Comparison of ENCODE assay signal across 19 mouse cellular contexts in the genomic region with DNA sequence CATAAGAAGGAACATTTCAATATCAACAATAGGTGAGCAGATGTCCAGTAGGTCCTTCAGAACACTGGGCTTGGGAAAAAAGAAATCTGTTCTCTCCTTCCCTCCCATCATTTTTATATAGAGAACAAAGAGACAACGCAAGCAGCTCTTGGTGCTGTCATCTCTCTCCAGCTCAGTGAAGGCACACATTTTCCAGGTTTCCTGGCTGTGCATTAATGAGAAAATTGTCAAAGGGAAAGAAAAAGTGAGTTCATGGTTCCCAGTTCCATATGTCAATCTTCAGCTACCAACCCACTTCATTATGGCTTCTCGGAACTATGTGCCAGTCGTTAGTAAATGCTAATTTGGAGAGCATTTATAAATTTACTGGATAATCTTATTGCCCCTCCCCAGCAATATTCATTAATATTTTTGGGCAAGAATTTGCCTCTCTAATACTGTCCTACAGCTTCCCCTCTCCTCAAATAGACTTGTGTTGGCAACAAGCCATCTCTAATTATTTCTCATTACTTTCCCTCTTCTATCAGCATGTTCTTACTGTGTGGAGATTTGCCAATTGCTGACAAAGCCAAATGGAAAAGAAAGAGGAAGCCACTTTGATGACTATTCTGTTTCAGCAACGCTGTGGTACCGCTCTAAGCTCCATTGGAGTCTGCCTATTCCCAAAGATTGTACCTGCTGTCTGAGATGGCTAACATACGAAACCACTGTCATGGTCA.
DNase-seq lines count a peak whose midpoint lies in the region; ATAC-seq and TF ChIP-seq lines count a peak whose summit lies in the region.
"Had no signal": no experiment of that assay in that cellular context is flagged by ENCODE, and none has a peak within 500 bp of the region (broad histone marks: within the 10 kb centered on the region; RNA-seq: fewer than 3 reads in every experiment).

No protein-coding gene starts in this region.

- no peak overlapping the region for H3K9ac ChIP-seq in MEL (ENCODE audit: control insufficient read depth, low read depth, low read length, poor library complexity, severe bottlenecking)
- no peak overlapping the region for H3K9ac ChIP-seq in forebrain, postnatal 0 days
- H3K9ac ChIP-seq: limb, embryonic 12.5 days; liver, embryonic 15.5 days; neural tube, embryonic 12.5 days had no signal

- H3K27ac ChIP-seq in layer of hippocampus, adult 2 months = no peak overlapping the region
- no peak overlapping the region for H3K27ac ChIP-seq in MEL (ENCODE audit: control insufficient read depth, low read depth, low read length)
- H3K27ac ChIP-seq in forebrain, postnatal 0 days (ENCODE audit: low read depth, low read length) = no peak overlapping the region
- H3K27ac ChIP-seq: limb, embryonic 12.5 days; liver, embryonic 15.5 days; neural tube, embryonic 12.5 days had no signal

- no peak for TF ChIP-seq RAD21 in MEL (IDR thresholded peaks at IDR 0.05; ENCODE audit: low read depth, low read length)

- no peak overlapping the region for H3K4me3 ChIP-seq in layer of hippocampus, adult 2 months
- no peak overlapping the region for H3K4me3 ChIP-seq in MEL (ENCODE audit: control insufficient read depth in 1 of 2, insufficient read depth in 1 of 2, low read depth in 2 of 2, low read length in 2 of 2)
- H3K4me3 ChIP-seq in forebrain, postnatal 0 days (ENCODE audit: low read depth, low read length) = no peak overlapping the region
- H3K4me3 ChIP-seq: limb, embryonic 12.5 days; liver, embryonic 15.5 days; neural tube, embryonic 12.5 days had no signal

- no peaks in the 10 kb centered on the region for H3K27me3 ChIP-seq in MEL (ENCODE audit: control insufficient read depth in 1 of 2, insufficient read depth in 2 of 2, low read length in 2 of 2)
- no peaks in the 10 kb centered on the region for H3K27me3 ChIP-seq in forebrain, postnatal 0 days (ENCODE audit: insufficient read depth, low read length)
- H3K27me3 ChIP-seq: CH12.LX; limb, embryonic 12.5 days; liver, embryonic 15.5 days; neural tube, embryonic 12.5 days had no signal

- no peaks in the 10 kb centered on the region for H3K9me3 ChIP-seq in MEL (replicated peaks; ENCODE audit: insufficient read depth, low read length)
- H3K9me3 ChIP-seq in forebrain, postnatal 0 days (ENCODE audit: low read length) = no peaks in the 10 kb centered on the region
- H3K9me3 ChIP-seq: limb, embryonic 12.5 days; liver, embryonic 15.5 days; neural tube, embryonic 12.5 days had no signal

- peak; percentile 8 to 10 for DNase-seq in layer of hippocampus, adult 2 months (ENCODE audit: low spot score in 2 of 2)
- no peak for DNase-seq in layer of hippocampus, adult 9-10 months (ENCODE audit: low spot score)
- peak; percentile 28 for DNase-seq in MEL (ENCODE audit: low read depth, low spot score)
- DNase-seq in Muller cell, postnatal 12 days (ENCODE audit: inconsistent ontology term) = peak; percentile 76
- DNase-seq in forebrain, postnatal 0 days = peak; percentile 63
- no peak for DNase-seq in yolk sac, embryonic 10.5 days (ENCODE audit: low spot score)
- DNase-seq in spleen, postnatal 10 days (ENCODE audit: low spot score in 2 of 2) = no peak
- DNase-seq: adrenal gland, postnatal 36 days; cerebellum, adult 11 months; gastrocnemius, postnatal 25 days; kidney, adult 11 months; kidney, postnatal 14 days; right cerebral cortex, postnatal 4 days; thymus, adult 18-20 months had no signal

- H3K4me1 ChIP-seq in MEL (ENCODE audit: control insufficient read depth in 1 of 2, insufficient read depth in 2 of 2, low read length in 2 of 2) = no peaks in the 10 kb centered on the region
- H3K4me1 ChIP-seq in forebrain, postnatal 0 days (ENCODE audit: insufficient read depth) = no peaks in the 10 kb centered on the region
- H3K4me1 ChIP-seq: limb, embryonic 12.5 days; liver, embryonic 15.5 days; neural tube, embryonic 12.5 days had no signal

- no peak for TF ChIP-seq EP300 in MEL (IDR thresholded peaks at IDR 0.05; ENCODE audit: low read depth in 1 of 2, low read length in 2 of 2)

- WGBS in forebrain, postnatal 0 days = 22% methylated on average over 6 of the region's 6 CpGs

- TF ChIP-seq POLR2A in MEL (IDR thresholded peaks at IDR 0.05; ENCODE audit: control insufficient read depth in 1 of 2, insufficient read depth in 1 of 2, low read depth in 1 of 2, low read length in 2 of 2, poor library complexity in 1 of 2) = no peak

- H3K36me3 ChIP-seq in MEL (ENCODE audit: control insufficient read depth in 1 of 2, insufficient read depth in 2 of 2, low read length in 2 of 2) = no peaks in the 10 kb centered on the region
- H3K36me3 ChIP-seq in forebrain, postnatal 0 days (ENCODE audit: insufficient read depth) = no peaks in the 10 kb centered on the region
- H3K36me3 ChIP-seq: limb, embryonic 12.5 days; liver, embryonic 15.5 days; neural tube, embryonic 12.5 days had no signal

- no peaks in the 10 kb centered on the region for H3K79me2 ChIP-seq in MEL (ENCODE audit: control insufficient read depth, insufficient read depth, low read length, poor library complexity)

- TF ChIP-seq CTCF in layer of hippocampus, adult 2 months (conservative IDR thresholded peaks at IDR 0.05) = no peak
- no peak for TF ChIP-seq CTCF in MEL (IDR thresholded peaks at IDR 0.05 in 2 of 3, conservative IDR thresholded peaks at IDR 0.05 in 1 of 3; ENCODE audit: control insufficient read depth in 1 of 3, insufficient read depth in 1 of 3, low read depth in 2 of 3, low read length in 3 of 3, poor library complexity in 1 of 3, severe bottlenecking in 1 of 3)
- no peak for TF ChIP-seq CTCF in forebrain, postnatal 0 days (IDR thresholded peaks at IDR 0.05; ENCODE audit: low read depth)

- ATAC-seq in forebrain, postnatal 0 days = peak; percentile 73; the same call in 1 of the 2 replicates

- H3K4me2 ChIP-seq in forebrain, postnatal 0 days (ENCODE audit: low read depth) = no peak overlapping the region
- H3K4me2 ChIP-seq: heart, embryonic 11.5 days; limb, embryonic 12.5 days; liver, embryonic 15.5 days; neural tube, embryonic 12.5 days had no signal

TF ChIP-seq in MEL, 35 proteins besides CTCF, POLR2A, EP300 and RAD21:
- TF ChIP-seq CHD2 (IDR thresholded peaks at IDR 0.05; ENCODE audit: low read length) = no peak
- no peak for TF ChIP-seq TAL1 (IDR thresholded peaks at IDR 0.05; ENCODE audit: low read length)
- TF ChIP-seq USF1 (IDR thresholded peaks at IDR 0.05; ENCODE audit: low read depth, low read length) = no peak
- no peak for TF ChIP-seq USF2 (IDR thresholded peaks at IDR 0.05; ENCODE audit: borderline replicate concordance in 1 of 2, insufficient read depth in 1 of 2, low read depth in 1 of 2, low read length in 2 of 2)
- no peak for TF ChIP-seq UBTF (IDR thresholded peaks at IDR 0.05; ENCODE audit: borderline replicate concordance, insufficient read depth, low read depth, low read length)
- TF ChIP-seq MXI1 (IDR thresholded peaks at IDR 0.05; ENCODE audit: low read depth, low read length) = no peak
- no peak for TF ChIP-seq ELF1 (IDR thresholded peaks at IDR 0.05; ENCODE audit: low read depth, low read length)
- no peak for TF ChIP-seq MAFK (IDR thresholded peaks at IDR 0.05; ENCODE audit: borderline replicate concordance, low read depth, low read length)
- no peak for TF ChIP-seq JUND (IDR thresholded peaks at IDR 0.05; ENCODE audit: low read depth, low read length)
- no peak for TF ChIP-seq E2F4 (IDR thresholded peaks at IDR 0.05; ENCODE audit: borderline replicate concordance, low read depth, low read length)
- no peak for TF ChIP-seq POLR2AphosphoS2 (IDR thresholded peaks at IDR 0.05; ENCODE audit: low read length)
- no peak for TF ChIP-seq TBP (IDR thresholded peaks at IDR 0.05; ENCODE audit: low read depth, low read length)
- TF ChIP-seq MEF2A (IDR thresholded peaks at IDR 0.05; ENCODE audit: extremely low read depth, insufficient replicate concordance, low read depth, low read length, poor library complexity, severe bottlenecking) = no peak
- TF ChIP-seq RCOR1 (IDR thresholded peaks at IDR 0.05; ENCODE audit: low read depth, low read length) = no peak
- TF ChIP-seq NELFE (IDR thresholded peaks at IDR 0.05; ENCODE audit: low read depth, low read length) = no peak
- no peak for TF ChIP-seq ZMIZ1 (IDR thresholded peaks at IDR 0.05; ENCODE audit: low read depth, low read length)
- TF ChIP-seq ETS1 (IDR thresholded peaks at IDR 0.05; ENCODE audit: low read depth, low read length) = no peak
- TF ChIP-seq GABPA (IDR thresholded peaks at IDR 0.05; ENCODE audit: low read depth, low read length) = no peak

Comparison
In these comparisons a context has a peak if more than half of its experiments do, and no peak if none do; other contexts are left out.
1. DNase-seq: peak in layer of hippocampus, adult 2 months (2 of 2), MEL (single experiment), Muller cell, postnatal 12 days (single experiment) and forebrain, postnatal 0 days (single experiment); none in layer of hippocampus, adult 9-10 months (single experiment), yolk sac, embryonic 10.5 days (single experiment) and spleen, postnatal 10 days (0 of 2).